Mouse (Mus musculus) E14TG2a.4 (cell line): ENCODE measurements around the gene Foxj3.

Experiments
- CTCF ChIP-seq: conservative IDR thresholded peaks from 2 replicates; pipeline ENCODE4 v1.5.1; 2014; ENCODE audit warnings: low read length
- NANOG ChIP-seq: IDR thresholded peaks from 2 replicates; pipeline ENCODE4 v1.6.1; 2014; ENCODE audit warnings: borderline replicate concordance, low read length, mixed read lengths
- POU5F1 ChIP-seq: IDR thresholded peaks from 2 replicates; pipeline ENCODE4 v1.6.1; 2014; ENCODE audit warnings: low read length, borderline replicate concordance

- no peak for TF ChIP-seq CTCF
- no peak for TF ChIP-seq NANOG
- TF ChIP-seq POU5F1, result no peak
Observed at GRCm38 (mm10) chr4:119550864-119551263, 14.1 kb downstream of the Foxj3 start.
